Mouse (Mus musculus) limb, embryonic 14.5 days (tissue): Measurements from ENCODE around the gene Aup1. TPM values are rescaled to one million over a fixed set of nuclear protein-coding genes. Genes with fewer than 3 reads are reported as not detected.

Experiments used
- ATAC-seq: fragments of 200-750 bp; cut with Nextera tagmentation; 2 replicates; pipeline ENCODE4 v1.8.0; 2017; ENCODE audit warnings: low read depth, moderate number of reproducible peaks, moderate TSS enrichment; ENCODE audit not compliant: low FRiP score
- DNase-seq: peaks from one replicate; pipeline ENCODE4 v3.0.0-alpha.2; 2015; ENCODE audit warnings: low spot score
- H3K27ac ChIP-seq: fragments of 300-500 bp; sonication (generic); replicated peaks from 2 replicates; pipeline ENCODE4 v1.5.1; 2014; ENCODE audit warnings: low read depth, mild to moderate bottlenecking, low read length, moderate library complexity, mixed read lengths
- H3K27me3 ChIP-seq: fragments of 300-500 bp; sonication (generic); 2 replicates; pipeline ENCODE4 v1.6.1; 2014; ENCODE audit warnings: low read length, mixed read lengths; ENCODE audit not compliant: control insufficient read depth, insufficient read depth
- H3K36me3 ChIP-seq: fragments of 300-500 bp; sonication (generic); 2 replicates; pipeline ENCODE4 v1.6.1; 2014; ENCODE audit warnings: mild to moderate bottlenecking, low read length, moderate library complexity, mixed read lengths; ENCODE audit not compliant: control insufficient read depth, insufficient read depth
- H3K4me1 ChIP-seq: fragments of 300-500 bp; sonication (generic); 2 replicates; pipeline ENCODE4 v1.6.1; 2014; ENCODE audit warnings: antibody characterized with exemption, low read length, mixed read lengths; ENCODE audit not compliant: control insufficient read depth, insufficient read depth
- H3K4me2 ChIP-seq: fragments of 300-500 bp; sonication (generic); replicated peaks from 2 replicates; pipeline ENCODE4 v1.6.1; 2014; ENCODE audit warnings: low read depth, mild to moderate bottlenecking, low read length, moderate library complexity; ENCODE audit not compliant: severe bottlenecking
- H3K4me3 ChIP-seq: fragments of 300-500 bp; sonication (generic); replicated peaks from 2 replicates; pipeline ENCODE4 v1.5.1; 2014; ENCODE audit warnings: low read length
- H3K9ac ChIP-seq: fragments of 300-500 bp; sonication (generic); 2 replicates; pipeline ENCODE4 v1.6.1; 2014; ENCODE audit warnings: mild to moderate bottlenecking, low read depth, low read length, moderate library complexity; ENCODE audit not compliant: severe bottlenecking
- H3K9me3 ChIP-seq: fragments of 300-500 bp; sonication (generic); 2 replicates; pipeline ENCODE4 v1.6.1; 2016; ENCODE audit warnings: low read length; ENCODE audit not compliant: control insufficient read depth
- POLR2A ChIP-seq: fragments of 200-500 bp; IDR thresholded peaks from 2 replicates; pipeline ENCODE4 v1.8.0; 2012; ENCODE audit warnings: inconsistent platforms, mild to moderate bottlenecking, moderate library complexity, borderline replicate concordance; ENCODE audit not compliant: insufficient read depth, insufficient read length; ENCODE audit errors: extremely low read depth
- WGBS: fragments of 180-500 bp; shearing (Covaris S2); extraction: QIAGEN DNeasy Blood & Tissue Kit; methylation state at CpG from one replicate; pipeline ENCODE4 v1.1.7; 2014; 5-methylcytosine and 5-hydroxymethylcytosine counted together
- polyA plus RNA-seq, 2 experiments: library from polyadenylated mRNA; depleted of rRNA in 1 of 2; stranded (reverse) in 1 of 2; unstranded in 1 of 2; fragments of >200 nt; fragmentation: Nextera tagmentation in 1 of 2; extraction: Ambion mirVana in 1 of 2; gene quantifications; 2 replicates each; pipeline versions ENCODE4 v1.2.1 to v1.2.3; 2012 to 2014

Gene Aup1
- polyA plus RNA-seq, 2 experiments = 131 to 331 TPM

- 0 out of 2 replicates have a peak, but pooled peaks cover 2% of the 10 kb centered on the region for H3K4me1 ChIP-seq
- H3K4me3 ChIP-seq = no peak overlapping the region
- H3K4me2 ChIP-seq = no peak overlapping the region
- no peaks in the 10 kb centered on the region for H3K9me3 ChIP-seq
- no peak overlapping the region for H3K27ac ChIP-seq
- WGBS = 62% methylated on average over 7 of the region's 7 CpGs
- no peak for ATAC-seq
- H3K27me3 ChIP-seq = no peaks in the 10 kb centered on the region
- no peaks in the 10 kb centered on the region for H3K36me3 ChIP-seq
- H3K9ac ChIP-seq = no peak overlapping the region
- no peak for DNase-seq
- TF ChIP-seq POLR2A = no peak
Observed at GRCm38 (mm10) chr6:83010010-83010409, 44.3 kb upstream of the Aup1 start.

- Histone ChIP-seq H3K9ac (no peak overlapping the region), H3K4me1 (0 out of 2 replicates have a peak, but pooled peaks cover 2% of the 10 kb centered on the region), H3K27me3 (no peaks in the 10 kb centered on the region), H3K9me3 (no peaks in the 10 kb centered on the region), H3K4me3 (no peak overlapping the region), H3K36me3 (no peaks in the 10 kb centered on the region), H3K27ac (no peak overlapping the region), H3K4me2 (no peak overlapping the region)
- 84% methylated on average over 7 of the region's 7 CpGs for WGBS
- ATAC-seq (no peak), DNase-seq (no peak)
- no peak for TF ChIP-seq POLR2A
Observed at GRCm38 (mm10) chr6:83011255-83011654, 43.1 kb upstream of the Aup1 start.

- no peak for DNase-seq
- 0 out of 2 replicates have a peak, but pooled peaks cover 2% of the 10 kb centered on the region for H3K4me1 ChIP-seq
- no peak overlapping the region for H3K27ac ChIP-seq
- no peak overlapping the region for H3K4me3 ChIP-seq
- H3K4me2 ChIP-seq = no peak overlapping the region
- no peaks in the 10 kb centered on the region for H3K9me3 ChIP-seq
- no peak for ATAC-seq
- TF ChIP-seq POLR2A = no peak
- H3K27me3 ChIP-seq = no peaks in the 10 kb centered on the region
- no peak overlapping the region for H3K9ac ChIP-seq
- no peaks in the 10 kb centered on the region for H3K36me3 ChIP-seq
- WGBS = 73% methylated on average over 6 of the region's 6 CpGs
Observed at GRCm38 (mm10) chr6:83011756-83012155, 42.6 kb upstream of the Aup1 start.

DNA sequence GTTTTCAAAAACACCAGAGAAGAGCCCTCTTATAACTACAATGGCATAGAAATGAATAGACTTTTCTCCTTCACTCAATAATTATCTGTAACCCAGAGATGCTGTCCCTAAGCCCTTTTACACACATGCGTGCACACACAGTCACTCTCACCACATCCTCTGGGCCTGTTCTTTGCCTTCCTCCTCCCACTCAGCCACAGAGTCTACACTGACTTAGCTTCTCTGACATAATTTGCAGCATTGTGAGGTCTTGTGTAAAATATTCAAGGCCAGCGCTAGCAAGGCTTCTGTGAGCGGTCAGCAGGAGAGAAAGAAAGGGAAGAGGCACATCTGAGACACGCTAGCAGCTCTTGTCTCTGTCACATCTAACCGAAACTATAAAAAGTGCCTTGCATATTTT, 40.9 kb upstream of the Aup1 start:
- H3K9ac ChIP-seq = no peak overlapping the region
- H3K27ac ChIP-seq = no peak overlapping the region
- H3K4me3 ChIP-seq = no peak overlapping the region
- WGBS = 77% methylated on average over 5 of the region's 5 CpGs
- no peaks in the 10 kb centered on the region for H3K9me3 ChIP-seq
- TF ChIP-seq POLR2A = no peak
- H3K36me3 ChIP-seq = no peaks in the 10 kb centered on the region
- 0 out of 2 replicates have a peak, but pooled peaks cover 2% of the 10 kb centered on the region for H3K4me1 ChIP-seq
- H3K27me3 ChIP-seq = no peaks in the 10 kb centered on the region
- no peak for ATAC-seq
- no peak overlapping the region for H3K4me2 ChIP-seq
- no peak for DNase-seq

GRCm38 (mm10) chr6:83014482-83015466, 39.5 kb upstream of the Aup1 start:
- Histone ChIP-seq H3K4me3 (no peak overlapping the region), H3K4me2 (no peak overlapping the region), H3K9me3 (no peaks in the 10 kb centered on the region), H3K27ac (no peak overlapping the region), H3K4me1 (0 out of 2 replicates have a peak, but pooled peaks cover 2% of the 10 kb centered on the region), H3K36me3 (no peaks in the 10 kb centered on the region), H3K9ac (no peak overlapping the region), H3K27me3 (no peaks in the 10 kb centered on the region)
- TF ChIP-seq POLR2A = no peak
- 71% methylated on average over 12 of the region's 12 CpGs for WGBS
- DNase-seq = no peak
- no peak for ATAC-seq
